Mouse (Mus musculus) cortical plate, adult 2 months (tissue): ENCODE measurements around the gene Kcnj6.

Experiments
- CTCF ChIP-seq: fragments of 200-500 bp; IDR thresholded peaks from 2 replicates; pipeline ENCODE4 v1.5.1; 2011; ENCODE audit warnings: mild to moderate bottlenecking, control low read depth, low read length; ENCODE audit not compliant: insufficient read depth; ENCODE audit errors: extremely low read depth
- POLR2A ChIP-seq: fragments of 200-500 bp; IDR thresholded peaks from 2 replicates; pipeline ENCODE4 v1.6.1; 2011; ENCODE audit warnings: mild to moderate bottlenecking, low read length, control low read depth; ENCODE audit not compliant: insufficient read depth; ENCODE audit errors: extremely low read depth

- TF ChIP-seq CTCF (no peak), POLR2A (no peak)
These were observed 7.4 kb downstream of the Kcnj6 start for GRCm38 (mm10) chr16:94990114-94990513.
